Mouse (Mus musculus) midbrain, embryonic 16.5 days (tissue): ENCODE measurements around the gene Cldn1. TPM values are rescaled to one million over a fixed set of nuclear protein-coding genes. Genes with fewer than 3 reads are reported as not detected.

ENCODE experiments used
- ATAC-seq: fragments of 200-750 bp; cut with Nextera tagmentation; 2 replicates; pipeline ENCODE4 v1.8.0; 2017; ENCODE audit warnings: moderate TSS enrichment
- H3K27ac ChIP-seq: fragments of 300-500 bp; sonication (generic); 2 replicates; pipeline ENCODE4 v1.5.1; 2014; ENCODE audit warnings: mild to moderate bottlenecking, low read length, mixed read lengths
- H3K27me3 ChIP-seq: fragments of 300-500 bp; sonication (generic); 2 replicates; pipeline ENCODE4 v1.6.1; 2014; ENCODE audit warnings: low read depth, low read length, mixed read lengths; ENCODE audit not compliant: control insufficient read depth, insufficient read depth
- H3K36me3 ChIP-seq: fragments of 300-500 bp; sonication (generic); 2 replicates; pipeline ENCODE4 v1.6.1; 2014; ENCODE audit warnings: mild to moderate bottlenecking, low read length, moderate library complexity, mixed read lengths; ENCODE audit not compliant: control insufficient read depth, insufficient read depth
- H3K4me1 ChIP-seq: fragments of 300-500 bp; sonication (generic); 2 replicates; pipeline ENCODE4 v1.6.1; 2014; ENCODE audit warnings: mild to moderate bottlenecking, low read length, mixed read lengths; ENCODE audit not compliant: control insufficient read depth, insufficient read depth
- H3K4me2 ChIP-seq: fragments of 300-500 bp; sonication (generic); 2 replicates; pipeline ENCODE4 v1.6.1; 2014; ENCODE audit warnings: mild to moderate bottlenecking, low read length, mixed read lengths
- H3K4me3 ChIP-seq: fragments of 300-500 bp; sonication (generic); 2 replicates; pipeline ENCODE4 v1.5.1; 2014; ENCODE audit warnings: low read depth, mild to moderate bottlenecking, low read length, moderate library complexity, mixed read lengths
- H3K9ac ChIP-seq: fragments of 300-500 bp; sonication (generic); 2 replicates; pipeline ENCODE4 v1.6.1; 2014; ENCODE audit warnings: low read depth, low read length, mixed read lengths
- H3K9me3 ChIP-seq: fragments of 300-500 bp; sonication (generic); replicated peaks from 2 replicates; pipeline ENCODE4 v1.6.1; 2014; ENCODE audit warnings: mild to moderate bottlenecking, low read length, mixed read lengths; ENCODE audit not compliant: control insufficient read depth, poor library complexity, severe bottlenecking
- WGBS: fragments of 180-500 bp; shearing (Covaris S2); extraction: QIAGEN DNeasy Blood & Tissue Kit; methylation state at CpG from one replicate; pipeline ENCODE4 v1.1.7; 2014; 5-methylcytosine and 5-hydroxymethylcytosine counted together
- polyA plus RNA-seq: library from polyadenylated mRNA; unstranded; fragments of >200 nt; fragmentation: Nextera tagmentation; extraction: Ambion mirVana; gene quantifications from 2 replicates; pipeline ENCODE4 v1.2.1, GENCODE M21; 2015

Cldn1 gene
- 3.4 and 4.7 TPM in 2 replicates for polyA plus RNA-seq

DNA sequence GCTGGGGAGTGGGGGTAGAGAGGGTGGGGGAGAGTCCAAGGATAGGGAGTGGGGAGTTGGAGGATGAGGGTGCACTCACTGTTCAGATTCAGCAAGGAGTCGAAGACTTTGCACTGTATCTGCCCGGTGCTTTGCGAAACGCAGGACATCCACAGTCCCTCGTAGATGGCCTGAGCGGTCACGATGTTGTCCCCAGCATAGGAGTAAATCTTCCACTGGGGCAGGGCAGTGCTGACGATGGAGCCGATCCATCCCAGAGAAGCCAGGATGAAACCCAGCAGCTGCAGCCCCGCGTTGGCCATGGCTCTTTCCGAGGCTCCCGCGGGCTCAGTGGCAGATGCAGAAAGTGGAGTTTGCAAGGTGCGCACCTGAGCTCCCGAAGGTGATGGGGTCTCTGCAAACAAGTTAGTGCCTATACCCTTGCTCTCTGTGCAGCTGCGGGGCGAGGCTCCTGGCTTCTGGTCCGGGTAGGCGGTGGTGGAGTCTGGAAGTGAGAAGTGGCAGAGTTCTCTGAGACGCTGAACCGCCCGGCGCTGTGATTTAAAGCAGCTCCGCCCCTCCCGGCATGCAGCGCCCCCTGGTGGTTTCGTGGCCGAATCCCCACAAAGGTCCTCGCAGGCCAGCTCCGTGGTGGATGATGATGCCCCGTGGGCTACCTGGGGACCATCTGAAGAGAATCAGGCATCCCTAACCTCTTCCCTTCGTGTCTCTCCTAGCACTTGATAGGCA is at the start of gene Cldn1:
Cldn1 (minus strand) TSS at position 517 of the 729 bp plus-strand sequence.
- H3K9ac ChIP-seq = peak within 1 kb of the TSS; percentile 62
- H3K4me1 ChIP-seq = peaks cover 7% of the 10 kb centered on the region; the same call in 1 of the 2 replicates
- H3K4me2 ChIP-seq = peak within 1 kb of the TSS; percentile 76
- H3K27me3 ChIP-seq = no peaks in the 10 kb centered on the region
- H3K9me3 ChIP-seq = no peaks in the 10 kb centered on the region
- 2% methylated on average over 33 of the region's 33 CpGs for WGBS
- no peaks in the 10 kb centered on the region for H3K36me3 ChIP-seq
- ATAC-seq = peak; percentile 83
- H3K4me3 ChIP-seq = peak within 1 kb of the TSS; percentile 42
- H3K27ac ChIP-seq = no peak within 1 kb of the TSS

DNA sequence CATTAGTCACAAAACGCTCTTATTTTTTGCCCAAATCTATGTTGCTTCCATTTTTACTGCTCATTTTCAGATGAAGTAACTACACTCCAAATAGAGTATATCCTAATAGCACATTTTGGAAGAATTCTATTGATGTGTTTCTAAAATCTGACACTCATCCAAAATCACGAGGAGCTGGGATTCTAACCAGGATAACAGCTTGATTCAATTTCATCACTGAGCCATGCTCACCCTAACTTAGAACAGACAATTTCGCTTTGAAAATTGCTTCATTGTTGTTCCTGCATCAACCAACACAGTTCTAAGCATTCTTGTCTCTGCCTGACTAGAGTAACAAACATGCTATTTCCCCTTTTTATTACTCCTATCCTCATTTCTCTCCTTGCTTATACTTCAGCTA is 47.0 kb upstream of the Cldn1 start:
- no peak for ATAC-seq
- Histone ChIP-seq H3K36me3 (no peaks in the 10 kb centered on the region), H3K27ac (no peak overlapping the region), H3K27me3 (no peaks in the 10 kb centered on the region), H3K4me1 (no peaks in the 10 kb centered on the region), H3K9ac (no peak overlapping the region), H3K4me2 (no peak overlapping the region), H3K4me3 (no peak overlapping the region), H3K9me3 (no peaks in the 10 kb centered on the region)
- WGBS = 88% methylated on average over 3 of the region's 3 CpGs

DNA sequence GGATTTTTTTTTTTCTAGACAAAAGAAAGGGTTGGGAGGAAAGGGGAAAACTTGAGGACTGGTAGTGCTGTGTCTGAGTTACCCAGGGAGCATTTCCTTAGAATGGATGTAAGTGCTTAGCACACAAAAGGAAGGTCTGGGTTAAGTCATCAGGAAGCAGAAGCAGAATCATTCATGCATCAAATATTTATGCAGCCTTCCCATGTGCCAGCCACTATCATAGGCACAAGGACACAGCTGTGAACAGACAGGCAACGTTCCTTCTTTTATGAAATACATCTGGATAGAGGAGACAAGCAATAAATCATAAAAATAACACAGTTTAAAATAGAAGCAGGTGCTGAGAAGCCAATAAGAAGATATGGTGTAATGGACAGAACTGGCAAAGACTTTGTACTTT is 32.4 kb upstream of the Cldn1 start:
- Histone ChIP-seq H3K4me2 (no peak overlapping the region), H3K9me3 (no peaks in the 10 kb centered on the region), H3K27me3 (no peaks in the 10 kb centered on the region), H3K4me3 (no peak overlapping the region), H3K9ac (no peak overlapping the region), H3K4me1 (no peaks in the 10 kb centered on the region), H3K27ac (no peak overlapping the region), H3K36me3 (no peaks in the 10 kb centered on the region)
- no peak for ATAC-seq
- 33% methylated on average over 1 of the region's 1 CpGs for WGBS

DNA sequence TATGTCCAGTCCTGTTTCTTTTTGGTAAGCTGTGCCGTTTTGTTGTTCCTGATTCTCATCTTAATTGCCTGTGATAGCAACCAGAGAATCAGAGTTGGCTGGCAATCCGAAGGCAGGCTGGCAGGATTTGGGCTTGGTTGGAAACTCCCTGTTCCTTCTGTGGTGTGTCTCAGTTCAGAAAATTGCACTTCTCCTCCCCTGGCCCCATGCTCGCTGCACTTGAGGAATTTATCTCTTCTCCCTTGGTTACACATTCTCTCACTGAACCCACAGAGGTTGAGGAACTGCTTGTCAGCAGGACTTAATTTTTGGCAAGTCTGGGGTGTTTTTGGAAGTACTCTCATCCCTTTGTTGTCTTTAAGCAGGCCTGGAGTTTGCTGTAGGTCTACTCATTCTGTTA is 29.3 kb upstream of the Cldn1 start:
- no peak overlapping the region for H3K27ac ChIP-seq
- H3K4me3 ChIP-seq = no peak overlapping the region
- WGBS = 47% methylated on average over 3 of the region's 3 CpGs
- no peak overlapping the region for H3K4me2 ChIP-seq
- H3K4me1 ChIP-seq = no peaks in the 10 kb centered on the region
- ATAC-seq = no peak
- no peak overlapping the region for H3K9ac ChIP-seq
- no peaks in the 10 kb centered on the region for H3K27me3 ChIP-seq
- H3K36me3 ChIP-seq = no peaks in the 10 kb centered on the region
- H3K9me3 ChIP-seq = no peaks in the 10 kb centered on the region

DNA sequence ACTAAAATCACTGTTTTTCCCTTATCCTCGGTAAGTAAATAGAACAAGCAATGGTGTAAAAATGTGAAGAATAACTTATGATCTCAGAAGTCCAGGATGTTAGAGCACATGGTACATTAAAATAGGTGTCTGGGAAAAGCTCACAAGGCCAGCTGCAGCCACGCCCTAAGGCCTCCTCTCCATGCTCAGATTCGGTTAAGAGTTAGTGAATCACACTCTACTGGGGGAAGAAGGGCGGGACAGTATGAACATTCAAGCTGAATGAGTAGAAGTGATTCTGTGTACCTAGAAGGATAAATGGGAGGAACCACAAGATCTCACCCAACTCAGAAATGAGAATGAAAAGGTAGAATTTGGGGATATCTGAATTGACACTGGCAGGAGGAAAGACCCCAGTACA is 28.9 kb upstream of the Cldn1 start:
- no peaks in the 10 kb centered on the region for H3K9me3 ChIP-seq
- no peak overlapping the region for H3K9ac ChIP-seq
- H3K27me3 ChIP-seq = no peaks in the 10 kb centered on the region
- H3K4me3 ChIP-seq = no peak overlapping the region
- no peak overlapping the region for H3K27ac ChIP-seq
- H3K36me3 ChIP-seq = no peaks in the 10 kb centered on the region
- ATAC-seq = no peak
- H3K4me1 ChIP-seq = no peaks in the 10 kb centered on the region
- 79% methylated on average over 4 of the region's 4 CpGs for WGBS
- no peak overlapping the region for H3K4me2 ChIP-seq

DNA sequence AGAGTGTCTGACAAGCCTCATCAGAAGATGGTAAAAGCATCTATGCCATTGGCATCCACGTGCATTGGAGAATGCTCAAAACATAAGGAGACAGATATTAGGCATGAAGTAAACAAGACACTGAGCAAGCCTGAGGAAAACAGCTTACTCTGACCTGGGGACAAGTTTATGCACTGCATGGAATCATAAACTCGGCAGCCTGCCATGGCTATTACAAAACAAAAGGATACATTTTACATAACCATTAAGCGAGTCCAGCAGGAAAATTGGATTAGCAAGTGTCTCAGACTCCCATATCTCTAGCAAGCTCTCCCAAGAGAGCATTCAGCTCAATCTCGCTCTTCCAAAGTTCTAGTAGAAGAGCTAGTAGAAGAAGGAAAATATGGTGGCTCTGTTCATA is 19.3 kb upstream of the Cldn1 start:
- 58% methylated on average over 4 of the region's 4 CpGs for WGBS
- H3K9ac ChIP-seq = no peak overlapping the region
- H3K27ac ChIP-seq = no peak overlapping the region
- ATAC-seq = no peak
- H3K36me3 ChIP-seq = no peaks in the 10 kb centered on the region
- no peak overlapping the region for H3K4me2 ChIP-seq
- no peaks in the 10 kb centered on the region for H3K27me3 ChIP-seq
- H3K9me3 ChIP-seq = no peaks in the 10 kb centered on the region
- H3K4me3 ChIP-seq = no peak overlapping the region
- H3K4me1 ChIP-seq = no peaks in the 10 kb centered on the region

DNA sequence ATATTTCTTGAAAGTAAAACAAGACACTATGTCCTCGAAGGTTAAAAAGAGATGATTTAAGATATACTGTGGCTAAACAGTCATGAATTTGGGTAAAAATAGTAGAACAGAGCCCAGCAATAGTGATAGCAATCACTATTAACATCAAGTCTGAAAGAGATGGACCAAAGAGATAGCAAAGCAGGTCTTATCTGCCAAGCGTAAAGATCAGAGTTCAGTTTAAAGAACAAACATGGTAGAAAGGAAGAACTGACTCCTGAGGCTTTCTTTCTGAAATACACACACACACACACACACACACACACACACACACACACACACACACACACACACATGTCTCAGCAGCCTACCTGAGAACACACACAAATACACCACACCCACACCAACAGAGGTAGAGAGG is 14.5 kb upstream of the Cldn1 start:
- WGBS = 92% methylated on average over 2 of the region's 2 CpGs
- H3K9ac ChIP-seq = no peak overlapping the region
- no peaks in the 10 kb centered on the region for H3K9me3 ChIP-seq
- no peaks in the 10 kb centered on the region for H3K36me3 ChIP-seq
- H3K4me2 ChIP-seq = no peak overlapping the region
- no peak for ATAC-seq
- no peaks in the 10 kb centered on the region for H3K4me1 ChIP-seq
- no peak overlapping the region for H3K4me3 ChIP-seq
- no peaks in the 10 kb centered on the region for H3K27me3 ChIP-seq
- no peak overlapping the region for H3K27ac ChIP-seq

DNA sequence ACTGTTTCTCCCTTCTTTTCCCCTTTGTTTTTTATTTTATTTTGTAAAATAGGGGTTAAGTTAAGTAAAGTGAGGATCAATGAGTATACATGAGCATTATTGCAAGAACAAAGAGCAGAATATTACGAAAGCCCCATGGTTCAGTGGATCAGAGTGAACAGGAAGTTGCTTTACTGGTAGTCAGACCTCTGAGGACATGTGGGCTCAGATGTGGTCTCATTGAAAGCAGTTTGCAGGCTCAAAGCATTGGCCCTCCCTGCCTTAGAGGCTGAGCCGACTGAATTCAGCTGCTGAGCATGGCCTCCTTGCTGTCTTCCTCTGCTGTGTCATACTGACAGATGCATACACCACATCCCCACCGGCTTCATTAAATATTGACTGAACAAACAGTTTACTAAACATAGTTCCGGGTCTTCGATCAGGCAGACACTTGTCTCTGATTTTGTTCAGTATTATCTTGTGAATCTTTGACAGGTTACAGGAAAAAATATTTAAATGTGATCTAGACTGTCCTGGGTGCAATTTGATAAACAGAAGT is 12.5 kb upstream of the Cldn1 start:
- H3K27me3 ChIP-seq = no peaks in the 10 kb centered on the region
- H3K9ac ChIP-seq = no peak overlapping the region
- no peaks in the 10 kb centered on the region for H3K36me3 ChIP-seq
- no peak overlapping the region for H3K4me3 ChIP-seq
- H3K9me3 ChIP-seq = no peaks in the 10 kb centered on the region
- no peaks in the 10 kb centered on the region for H3K4me1 ChIP-seq
- 81% methylated on average over 5 of the region's 5 CpGs for WGBS
- H3K27ac ChIP-seq = no peak overlapping the region
- no peak overlapping the region for H3K4me2 ChIP-seq
- no peak for ATAC-seq

DNA sequence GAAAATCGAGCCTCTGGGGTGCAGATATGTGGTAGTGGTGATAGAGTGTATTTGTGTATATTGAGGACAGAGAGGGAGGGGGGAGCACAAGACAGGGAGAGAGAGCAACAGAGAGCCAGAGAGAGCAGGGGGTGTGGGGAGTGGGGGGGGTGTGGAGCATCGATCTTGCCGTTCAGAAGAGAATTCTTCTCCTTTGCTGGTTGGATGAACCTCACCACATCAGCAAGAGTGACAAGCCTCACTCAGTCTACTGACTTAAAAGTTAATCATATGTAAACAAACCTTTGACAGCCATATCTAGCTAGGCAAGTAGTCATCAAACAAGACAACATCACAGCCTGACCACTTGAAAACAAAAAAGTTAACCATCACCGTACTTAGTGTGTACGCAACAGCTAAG is 5.5 kb upstream of the Cldn1 start:
- H3K9me3 ChIP-seq = no peaks in the 10 kb centered on the region
- no peak overlapping the region for H3K9ac ChIP-seq
- 87% methylated on average over 5 of the region's 5 CpGs for WGBS
- no peak overlapping the region for H3K4me2 ChIP-seq
- no peaks in the 10 kb centered on the region for H3K36me3 ChIP-seq
- no peak overlapping the region for H3K4me3 ChIP-seq
- no peak for ATAC-seq
- H3K27ac ChIP-seq = no peak overlapping the region
- H3K27me3 ChIP-seq = no peaks in the 10 kb centered on the region
- H3K4me1 ChIP-seq = peaks cover 4% of the 10 kb centered on the region; the same call in 1 of the 2 replicates
